Mouse (Mus musculus) liver, postnatal 0 days (tissue): ENCODE data around the gene Ttc27.

Source experiments
- CTCF ChIP-seq: sonication (generic); IDR thresholded peaks from 2 replicates; pipeline ENCODE4 v1.5.1; 2016; ENCODE audit warnings: antibody characterized with exemption, low read depth
- EP300 ChIP-seq: IDR thresholded peaks from 2 replicates; pipeline ENCODE4 v1.6.1; 2016; ENCODE audit warnings: antibody characterized with exemption, low read depth, mild to moderate bottlenecking

DNA sequence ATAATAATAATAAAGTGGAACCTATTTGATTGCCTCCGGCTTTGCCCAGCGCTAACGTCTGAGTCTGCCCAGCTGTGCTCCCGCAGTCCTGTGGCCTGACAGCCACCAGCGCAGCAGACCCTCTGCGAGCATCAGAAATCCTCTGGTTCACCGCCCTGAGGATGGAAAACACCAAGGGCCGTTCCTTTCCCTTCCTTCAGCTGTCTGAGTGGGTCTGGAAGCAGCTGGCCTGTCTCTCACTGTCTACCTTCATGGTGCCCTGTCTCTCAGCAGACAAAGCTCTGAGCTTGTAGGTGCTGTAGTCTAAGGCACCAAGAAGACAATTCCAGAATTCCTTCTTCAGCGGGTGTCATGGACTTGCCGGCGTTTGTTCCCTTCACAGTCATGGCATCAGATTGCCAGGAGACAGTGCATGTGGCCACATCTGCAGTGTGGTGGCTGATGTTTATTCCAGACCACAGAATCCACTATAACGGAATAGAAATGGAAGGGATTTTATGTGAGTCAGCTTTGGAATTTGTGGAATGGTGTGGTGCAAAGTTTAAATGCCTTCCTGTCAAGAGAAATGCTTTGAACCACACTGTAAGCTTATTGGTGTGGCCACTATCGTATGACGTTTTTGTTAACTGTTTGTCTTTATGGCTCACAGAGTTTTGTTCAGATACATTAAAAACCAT lies 78.6 kb downstream of the Ttc27 start:
- no peak for TF ChIP-seq CTCF
- TF ChIP-seq EP300 = no peak
